Mouse (Mus musculus) liver, embryonic 14.5 days (tissue): Measurements from ENCODE around the gene Lexm. TPM values are rescaled to one million over a fixed set of nuclear protein-coding genes. Genes with fewer than 3 reads are reported as not detected.

Experiments used
- ATAC-seq: fragments of 200-750 bp; cut with Nextera tagmentation; 2 replicates; pipeline ENCODE4 v1.8.0; 2017; ENCODE audit warnings: moderate number of reproducible peaks, mild to moderate bottlenecking, moderate library complexity; ENCODE audit not compliant: insufficient read depth
- DNase-seq, 3 experiments: peaks; one replicate each; pipeline ENCODE4 v3.0.0-alpha.2; 2012 to 2013; ENCODE audit warnings: low read depth in 3 of 3, low spot score in 3 of 3
- H3K27ac ChIP-seq: fragments of 300-500 bp; sonication (generic); 2 replicates; pipeline ENCODE4 v1.5.1; 2014; ENCODE audit warnings: moderate library complexity, mild to moderate bottlenecking, control low read depth, inconsistent platforms
- H3K27me3 ChIP-seq: fragments of 300-500 bp; sonication (generic); 2 replicates; pipeline ENCODE4 v1.6.1; 2014; ENCODE audit warnings: mild to moderate bottlenecking, low read length, moderate library complexity; ENCODE audit not compliant: control insufficient read depth, insufficient read depth
- H3K36me3 ChIP-seq: fragments of 300-500 bp; sonication (generic); replicated peaks from 2 replicates; pipeline ENCODE4 v1.6.1; 2014; ENCODE audit warnings: low read depth; ENCODE audit not compliant: control insufficient read depth, insufficient read depth
- H3K4me1 ChIP-seq, 2 experiments: fragments of 200-500 bp in 1 of 2; fragments of 300-500 bp in 1 of 2; sonication (generic) in 1 of 2; replicated peaks; 2 replicates each; pipeline ENCODE4 v1.6.1; 2012 to 2014; ENCODE audit warnings: antibody characterized with exemption in 1 of 2, inconsistent platforms in 1 of 2, low read length in 1 of 2; ENCODE audit not compliant: control insufficient read depth in 2 of 2, insufficient read depth in 2 of 2
- H3K4me2 ChIP-seq: fragments of 300-500 bp; sonication (generic); 2 replicates; pipeline ENCODE4 v1.6.1; 2014; ENCODE audit warnings: low read depth, mild to moderate bottlenecking, control low read depth, moderate library complexity
- H3K4me3 ChIP-seq, 2 experiments: fragments of 200-500 bp in 1 of 2; fragments of 300-500 bp in 1 of 2; sonication (generic) in 1 of 2; 2 replicates each; pipeline ENCODE4 v1.5.1; 2012 to 2014; ENCODE audit warnings: low read depth in 2 of 2, low read length in 2 of 2, mild to moderate bottlenecking in 2 of 2, control low read depth in 1 of 2, inconsistent platforms in 1 of 2, moderate library complexity in 1 of 2; ENCODE audit not compliant: insufficient read depth in 1 of 2
- H3K9ac ChIP-seq: fragments of 300-500 bp; sonication (generic); replicated peaks from 2 replicates; pipeline ENCODE4 v1.6.1; 2014; ENCODE audit warnings: mild to moderate bottlenecking, control low read depth, moderate library complexity
- H3K9me3 ChIP-seq: fragments of 300-500 bp; sonication (generic); 2 replicates; pipeline ENCODE4 v1.6.1; 2016; ENCODE audit warnings: low read length, mixed read lengths; ENCODE audit not compliant: control insufficient read depth
- CTCF ChIP-seq: IDR thresholded peaks from 2 replicates; pipeline ENCODE4 v1.5.1; 2016; ENCODE audit warnings: antibody characterized with exemption, low read depth, control low read depth
- EP300 ChIP-seq: IDR thresholded peaks from 2 replicates; pipeline ENCODE4 v1.6.1; 2016; ENCODE audit warnings: antibody characterized with exemption, low read depth
- WGBS: fragments of 180-500 bp; shearing (Covaris S2); extraction: QIAGEN DNeasy Blood & Tissue Kit; methylation state at CpG from one replicate; pipeline ENCODE4 v1.1.7; 2014; ENCODE audit not compliant: insufficient replicate concordance; 5-methylcytosine and 5-hydroxymethylcytosine counted together
- polyA plus RNA-seq, 2 experiments: library from polyadenylated mRNA; depleted of rRNA in 1 of 2; stranded (reverse) in 1 of 2; unstranded in 1 of 2; fragments of >200 nt; fragmentation: Nextera tagmentation in 1 of 2; extraction: Ambion mirVana in 1 of 2; gene quantifications; 2 replicates each; pipeline versions ENCODE4 v1.2.1 to v1.2.3; 2012 to 2014

The Lexm gene
- polyA plus RNA-seq, 2 experiments = 0.10 TPM; not detected in 1

- DNase-seq (peak; percentile 81 to 88 (median 85)), ATAC-seq (peak; percentile 97)
- H3K27me3 ChIP-seq = no peaks in the 10 kb centered on the region
- under 1% methylated on average over 87 of the region's 89 CpGs for WGBS
- peaks cover 16% of the 10 kb centered on the region for H3K36me3 ChIP-seq
- peak within 1 kb of the TSS; percentile 40 for H3K27ac ChIP-seq
- peak within 1 kb of the TSS; percentile 82 for H3K9ac ChIP-seq
- no peaks in the 10 kb centered on the region for H3K9me3 ChIP-seq
- peak within 1 kb of the TSS; percentile 80 to 94 for H3K4me3 ChIP-seq
- peaks cover 10 to 31% of the 10 kb centered on the region in 2 experiments for H3K4me1 ChIP-seq
- peak within 1 kb of the TSS; percentile 100 for H3K4me2 ChIP-seq
- TF ChIP-seq EP300 (no peak), CTCF (no peak)
Observed at GRCm38 (mm10) chr4:106560846-106561781, 55.9 kb downstream of the Lexm start, which contains the start of gene Dhcr24. Gene Dhcr24, plus strand, starts transcription at chr4:106561038.

- no peaks in the 10 kb centered on the region for H3K9me3 ChIP-seq
- peak; percentile 73 for ATAC-seq
- no peaks in the 10 kb centered on the region for H3K27me3 ChIP-seq
- WGBS = 4% methylated on average over 20 of the region's 20 CpGs
- no peak for DNase-seq
- H3K36me3 ChIP-seq = peaks cover 12% of the 10 kb centered on the region
- peak overlapping the region; percentile 71 to 80 for H3K4me3 ChIP-seq
- TF ChIP-seq EP300 (no peak), CTCF (peak; percentile 21; the same call in 1 of the 2 replicates)
- peaks cover 10 to 31% of the 10 kb centered on the region in 2 experiments for H3K4me1 ChIP-seq
- H3K4me2 ChIP-seq = peak overlapping the region; percentile 100
- H3K9ac ChIP-seq = peak overlapping the region; percentile 41
- peak overlapping the region; percentile 21 for H3K27ac ChIP-seq
Observed at GRCm38 (mm10) chr4:106560213-106560845, 56.7 kb downstream of the Lexm start.

GRCm38 (mm10) chr4:106559343-106560212, 57.5 kb downstream of the Lexm start:
- 23% methylated on average over 13 of the region's 13 CpGs for WGBS
- TF ChIP-seq CTCF (no peak), EP300 (no peak)
- no peaks in the 10 kb centered on the region for H3K9me3 ChIP-seq
- ATAC-seq (no peak), DNase-seq (no peak)
- peaks cover 10 to 31% of the 10 kb centered on the region in 2 experiments for H3K4me1 ChIP-seq
- H3K27me3 ChIP-seq = no peaks in the 10 kb centered on the region
- peak overlapping the region; percentile 21 for H3K27ac ChIP-seq
- H3K36me3 ChIP-seq = peaks cover 8% of the 10 kb centered on the region
- H3K4me3 ChIP-seq = peak overlapping the region in 1 of 2 experiments; percentile 80; a peak in 2 of 4 replicates
- H3K9ac ChIP-seq = peak overlapping the region; percentile 41
- H3K4me2 ChIP-seq = peak overlapping the region; percentile 100

- TF ChIP-seq EP300 (no peak), CTCF (no peak)
- Histone ChIP-seq H3K36me3 (no peaks in the 10 kb centered on the region), H3K4me2 (no peak overlapping the region), H3K4me3 (no peak overlapping the region), H3K4me1 (peaks cover 7 to 21% of the 10 kb centered on the region in 2 experiments), H3K27me3 (no peaks in the 10 kb centered on the region), H3K9ac (no peak overlapping the region), H3K9me3 (no peaks in the 10 kb centered on the region), H3K27ac (no peak overlapping the region)
- DNase-seq = no peak
- no peak for ATAC-seq
- WGBS = no CpG with 5 or more reads among the region's 1 CpGs
Observed at GRCm38 (mm10) chr4:106557978-106558377, 59.1 kb downstream of the Lexm start.
